Mouse (Mus musculus) inflammation-experienced regulatory T-cells (primary cell): ENCODE data around the gene C87977. TPM values are rescaled to one million over a fixed set of nuclear protein-coding genes. Genes with fewer than 3 reads are reported as not detected.

ENCODE experiments used
- polyA plus RNA-seq, 2 experiments: library from polyadenylated mRNA; unstranded; fragments of 100-300 nt; shearing (Covaris generic); gene quantifications; one replicate each; pipeline ENCODE4 v1.2.1; 2017

Gene C87977
- not detected for polyA plus RNA-seq

DNA sequence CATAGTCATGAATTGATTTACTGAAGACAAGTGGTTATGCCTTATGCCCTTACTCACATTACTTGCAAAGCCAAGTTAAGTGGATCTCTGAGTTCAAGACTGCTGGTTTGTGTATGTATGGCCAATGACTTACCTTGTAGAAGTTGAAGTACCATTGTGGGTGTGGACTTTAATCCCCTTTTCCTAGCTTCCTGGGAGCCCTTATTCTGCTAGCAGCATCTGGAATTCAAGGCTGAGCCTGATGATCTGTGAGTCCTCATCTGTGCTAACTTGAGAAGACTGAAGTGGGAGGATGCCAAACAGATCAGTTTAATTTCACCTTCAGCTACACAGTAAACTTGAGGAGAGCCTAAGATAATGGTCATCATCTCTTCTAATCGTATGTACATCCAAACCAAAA, at the start of gene C87977:
Gene C87977, minus strand, starts transcription at position 101 of the 400 bp plus-strand sequence.

DNA sequence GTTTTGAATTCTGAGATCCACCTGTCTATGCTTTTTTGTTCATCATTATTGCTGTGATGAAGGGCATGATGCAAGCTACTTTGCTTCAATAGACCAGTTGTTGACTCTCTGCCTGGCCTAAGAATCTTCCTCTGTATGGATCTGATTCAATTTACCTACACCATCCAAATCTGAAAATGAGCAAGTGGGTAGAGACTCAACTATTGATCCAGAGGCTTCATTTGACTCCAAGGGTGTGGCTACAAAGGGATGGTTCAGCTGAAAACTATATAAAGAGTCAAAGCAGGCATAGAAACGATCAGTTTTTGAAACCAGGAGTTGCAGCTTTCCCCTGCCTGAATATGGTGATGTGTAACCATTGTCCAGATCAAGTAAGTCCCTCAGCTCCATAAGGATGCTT, 22.7 kb downstream of the C87977 start, which contains the start of gene Oog2:
Gene Oog2, plus strand, starts transcription at position 301 of the 400 bp plus-strand sequence.

DNA sequence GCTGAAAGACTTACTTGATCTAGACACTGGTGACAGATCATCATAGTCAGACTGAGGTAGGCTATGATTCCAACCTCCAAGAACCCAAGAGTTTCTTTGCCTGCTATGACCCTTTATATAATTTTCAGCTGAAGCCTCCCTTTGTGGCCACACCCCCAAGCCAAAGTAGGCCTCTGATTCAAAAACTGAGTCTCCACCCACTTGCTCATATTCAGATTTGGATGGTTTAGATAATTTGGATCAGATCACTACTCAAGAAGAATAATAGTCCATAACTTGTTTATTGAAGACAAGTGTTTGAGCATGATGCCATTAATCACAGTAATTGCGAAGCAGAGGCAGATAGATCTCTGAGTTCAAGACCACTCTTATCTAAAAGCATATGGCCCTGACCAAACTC, 50.6 kb downstream of the C87977 start, which contains the start of gene Oog3:
Gene Oog3, minus strand, starts transcription at position 101 of the 400 bp plus-strand sequence.

Other genes with a start within 250 kb of the C87977 start
- not detected for gene Gm13101, start 246.4 kb downstream of the C87977 start, polyA plus RNA-seq
- gene Pramef17, start 218.9 kb downstream of the C87977 start, polyA plus RNA-seq: 1 to 10 TPM in 1 of 2 experiments, not detected in 1; 1.1 TPM
- gene Pramel4, start 154.2 kb downstream of the C87977 start, polyA plus RNA-seq: 1 to 10 TPM in 1 of 2 experiments, not detected in 1; 1.3 TPM
- 1 to 10 TPM in 1 of 2 experiments, not detected in 1; 2.3 TPM for gene Gm13102, start 106.8 kb downstream of the C87977 start, polyA plus RNA-seq
- gene Oog3, start 50.7 kb downstream of the C87977 start, polyA plus RNA-seq: under 1 TPM in 1 of 2 experiments, not detected in 1; 0.73 TPM
- gene Oog2, start 22.6 kb downstream of the C87977 start, polyA plus RNA-seq: under 1 TPM in 1 of 2 experiments, not detected in 1; 0.43 TPM
- not detected for gene Pramel5, start 67.2 kb upstream of the C87977 start, polyA plus RNA-seq
- gene Gm13128, start 116.9 kb upstream of the C87977 start, polyA plus RNA-seq: under 1 TPM; 0.12 to 0.22 TPM
- gene Gm13119, start 144.6 kb upstream of the C87977 start, polyA plus RNA-seq: under 1 TPM in 1 of 2 experiments, not detected in 1; 0.80 TPM
- gene Pramef20, start 164.6 kb upstream of the C87977 start, polyA plus RNA-seq: 1 to 10 TPM in 1 of 2 experiments, not detected in 1; 2.1 TPM
- under 1 TPM in 1 of 2 experiments, not detected in 1; 0.97 TPM for gene Pramef12, start 195.1 kb upstream of the C87977 start, polyA plus RNA-seq
- gene 1700012P22Rik, start 225.5 kb upstream of the C87977 start, polyA plus RNA-seq: not detected
- gene Gm9944, start 240.0 kb upstream of the C87977 start, polyA plus RNA-seq: not detected